Comparison of ENCODE assay signal across 16 mouse cellular contexts in genomic region chr7:102393898-102394297, GRCm38 (mm10).
"Had no signal": no experiment of that assay in that cellular context is flagged by ENCODE, and none has a peak within 500 bp of the region (broad histone marks: within the 10 kb centered on the region; RNA-seq: fewer than 3 reads in every experiment).

No protein-coding gene starts in this region.

- DNase-seq: liver, postnatal 0 days; lung, adult 2 months; lung, postnatal 4 days; midbrain, embryonic 14.5 days; right cerebral cortex, postnatal 14 days; thymus, adult 18-20 months; thymus, postnatal 14 days; thymus, postnatal 36 days had no signal

- H3K9me3 ChIP-seq: liver, embryonic 15.5 days; lung, embryonic 15.5 days; megakaryocyte, embryonic 14.5 days; neural tube, embryonic 13.5 days had no signal

- H3K27ac ChIP-seq: liver, embryonic 15.5 days; lung, embryonic 15.5 days; neural tube, embryonic 13.5 days had no signal

- ATAC-seq: liver, postnatal 0 days; lung, postnatal 0 days; midbrain, embryonic 16.5 days had no signal

- H3K9ac ChIP-seq: liver, embryonic 15.5 days; liver, postnatal 0 days; lung, embryonic 15.5 days; neural tube, embryonic 13.5 days had no signal

- H3K36me3 ChIP-seq: liver, embryonic 15.5 days; lung, embryonic 15.5 days; neural tube, embryonic 13.5 days had no signal

- H3K27me3 ChIP-seq: liver, embryonic 15.5 days; lung, embryonic 15.5 days; megakaryocyte, embryonic 14.5 days; neural tube, embryonic 13.5 days had no signal

- H3K4me1 ChIP-seq: liver, embryonic 15.5 days; lung, embryonic 15.5 days had no signal

- H3K4me3 ChIP-seq: liver, embryonic 15.5 days; lung, embryonic 15.5 days; megakaryocyte, embryonic 14.5 days; myocyte; neural tube, embryonic 13.5 days had no signal

- H3K4me2 ChIP-seq: liver, embryonic 15.5 days; lung, embryonic 15.5 days; midbrain, embryonic 11.5 days; neural tube, embryonic 13.5 days had no signal
